Mouse (Mus musculus) heart, embryonic 15.5 days (tissue): ENCODE measurements around the gene Atl2. TPM values are rescaled to one million over a fixed set of nuclear protein-coding genes. Genes with fewer than 3 reads are reported as not detected.

Experiments used
- ATAC-seq: fragments of 200-750 bp; cut with Nextera tagmentation; replicated peaks from 2 replicates; pipeline ENCODE4 v1.8.0; 2017; ENCODE audit warnings: low read depth, moderate TSS enrichment; ENCODE audit not compliant: insufficient number of reproducible peaks, insufficient read depth, low FRiP score
- H3K27ac ChIP-seq: fragments of 300-500 bp; sonication (generic); 2 replicates; pipeline ENCODE4 v1.5.1; 2015; ENCODE audit warnings: mild to moderate bottlenecking, inconsistent platforms
- H3K27me3 ChIP-seq: fragments of 300-500 bp; sonication (generic); 2 replicates; pipeline ENCODE4 v1.6.1; 2015; ENCODE audit warnings: inconsistent platforms
- H3K36me3 ChIP-seq: fragments of 300-500 bp; sonication (generic); 2 replicates; pipeline ENCODE4 v1.6.1; 2015; ENCODE audit warnings: mild to moderate bottlenecking, inconsistent platforms
- H3K4me1 ChIP-seq: fragments of 300-500 bp; sonication (generic); replicated peaks from 2 replicates; pipeline ENCODE4 v1.6.1; 2015; ENCODE audit warnings: inconsistent platforms
- H3K4me2 ChIP-seq: fragments of 300-500 bp; sonication (generic); 2 replicates; pipeline ENCODE4 v1.6.1; 2015; ENCODE audit warnings: inconsistent platforms, mild to moderate bottlenecking, moderate library complexity
- H3K4me3 ChIP-seq: fragments of 300-500 bp; sonication (generic); 2 replicates; pipeline ENCODE4 v1.5.1; 2015; ENCODE audit warnings: mild to moderate bottlenecking, inconsistent platforms
- H3K9ac ChIP-seq: fragments of 300-500 bp; sonication (generic); 2 replicates; pipeline ENCODE4 v1.6.1; 2015; ENCODE audit warnings: mild to moderate bottlenecking, inconsistent platforms
- H3K9me3 ChIP-seq: fragments of 300-500 bp; sonication (generic); replicated peaks from 2 replicates; pipeline ENCODE4 v1.6.1; 2016; ENCODE audit warnings: inconsistent platforms
- WGBS: fragments of 180-500 bp; shearing (Covaris S2); methylation state at CpG from one replicate; pipeline ENCODE4 v1.1.7; 2015; ENCODE audit warnings: mixed read lengths; 5-methylcytosine and 5-hydroxymethylcytosine counted together
- polyA plus RNA-seq: library from polyadenylated mRNA; unstranded; fragments of >200 nt; fragmentation: Nextera tagmentation; extraction: Ambion mirVana; gene quantifications from 2 replicates; pipeline ENCODE4 v1.2.1, GENCODE M21; 2015

Atl2 gene
- polyA plus RNA-seq, 1 experiment from 2014 or later = 23.7 TPM

- no peaks in the 10 kb centered on the region for H3K36me3 ChIP-seq
- H3K4me3 ChIP-seq = no peak overlapping the region
- no peaks in the 10 kb centered on the region for H3K9me3 ChIP-seq
- peaks cover 4% of the 10 kb centered on the region; the same call in 1 of the 2 replicates for H3K27me3 ChIP-seq
- WGBS = 64% methylated on average over 3 of the region's 3 CpGs
- no peak overlapping the region for H3K9ac ChIP-seq
- H3K4me1 ChIP-seq = peaks cover 23% of the 10 kb centered on the region
- no peak overlapping the region for H3K4me2 ChIP-seq
- H3K27ac ChIP-seq = no peak overlapping the region
- ATAC-seq = no peak
Measured at GRCm38 (mm10) chr17:79897666-79898065, 1.7 kb upstream of the Atl2 start.

GRCm38 (mm10) chr17:79894971-79895882, 696 bp downstream of the Atl2 start:
- peaks cover 34% of the 10 kb centered on the region for H3K4me1 ChIP-seq
- H3K9me3 ChIP-seq = no peaks in the 10 kb centered on the region
- H3K4me2 ChIP-seq = peak overlapping the region; percentile 94
- peak overlapping the region; percentile 99 for H3K9ac ChIP-seq
- under 1% methylated on average over 67 of the region's 100 CpGs for WGBS
- no peaks in the 10 kb centered on the region for H3K36me3 ChIP-seq
- H3K27ac ChIP-seq = peak overlapping the region; percentile 99
- ATAC-seq = peak; percentile 73
- H3K27me3 ChIP-seq = peaks cover 4% of the 10 kb centered on the region; the same call in 1 of the 2 replicates
- peak overlapping the region; percentile 97 for H3K4me3 ChIP-seq

- Histone ChIP-seq H3K27ac (no peak overlapping the region), H3K36me3 (no peaks in the 10 kb centered on the region), H3K27me3 (peaks cover 4% of the 10 kb centered on the region; the same call in 1 of the 2 replicates), H3K4me3 (peak overlapping the region; percentile 97), H3K4me2 (peak overlapping the region; percentile 94), H3K9me3 (no peaks in the 10 kb centered on the region), H3K4me1 (peaks cover 36% of the 10 kb centered on the region), H3K9ac (peak overlapping the region; percentile 31; the same call in 1 of the 2 replicates)
- WGBS = 39% methylated on average over 4 of the region's 4 CpGs
- no peak for ATAC-seq
Measured at GRCm38 (mm10) chr17:79894054-79894453, 1.9 kb downstream of the Atl2 start.

- Histone ChIP-seq H3K4me1 (peaks cover 33% of the 10 kb centered on the region), H3K4me2 (no peak overlapping the region), H3K9ac (no peak overlapping the region), H3K27ac (no peak overlapping the region), H3K27me3 (no peaks in the 10 kb centered on the region; the same call in 1 of the 2 replicates), H3K4me3 (no peak overlapping the region), H3K9me3 (no peaks in the 10 kb centered on the region), H3K36me3 (no peaks in the 10 kb centered on the region)
- WGBS = 55% methylated on average over 7 of the region's 7 CpGs
- ATAC-seq = no peak
Measured at GRCm38 (mm10) chr17:79891944-79892343, 4.0 kb downstream of the Atl2 start.

DNA sequence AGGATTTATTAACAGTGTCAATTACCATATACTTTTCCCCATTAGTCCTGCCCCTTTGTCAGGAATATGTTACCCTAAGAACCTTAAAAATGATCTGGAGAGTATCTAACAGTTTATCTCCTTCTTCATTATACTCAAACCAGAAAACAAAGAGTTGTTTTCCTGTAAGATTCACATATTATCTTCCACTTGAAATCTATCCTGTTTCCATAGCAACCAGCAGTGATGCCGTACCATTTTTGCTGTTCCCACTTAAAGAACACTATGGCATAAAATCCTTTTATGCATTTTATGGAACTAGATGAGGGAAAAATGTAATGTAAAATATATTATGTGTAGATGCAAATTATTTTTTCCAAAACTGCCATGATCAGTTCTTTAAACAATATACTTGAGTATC, 8.0 kb downstream of the Atl2 start:
- Histone ChIP-seq H3K27ac (no peak overlapping the region), H3K4me1 (peaks cover 16% of the 10 kb centered on the region), H3K9ac (no peak overlapping the region), H3K36me3 (no peaks in the 10 kb centered on the region), H3K27me3 (no peaks in the 10 kb centered on the region), H3K4me3 (no peak overlapping the region), H3K4me2 (no peak overlapping the region), H3K9me3 (no peaks in the 10 kb centered on the region)
- no peak for ATAC-seq
- 80% methylated on average over 1 of the region's 1 CpGs for WGBS

GRCm38 (mm10) chr17:79883198-79883597, 12.7 kb downstream of the Atl2 start:
- Histone ChIP-seq H3K4me1 (peaks cover 9% of the 10 kb centered on the region), H3K36me3 (no peaks in the 10 kb centered on the region), H3K9me3 (no peaks in the 10 kb centered on the region), H3K9ac (no peak overlapping the region), H3K4me3 (no peak overlapping the region), H3K27ac (no peak overlapping the region), H3K27me3 (no peaks in the 10 kb centered on the region), H3K4me2 (no peak overlapping the region)
- 17% methylated on average over 4 of the region's 4 CpGs for WGBS
- ATAC-seq = no peak

DNA sequence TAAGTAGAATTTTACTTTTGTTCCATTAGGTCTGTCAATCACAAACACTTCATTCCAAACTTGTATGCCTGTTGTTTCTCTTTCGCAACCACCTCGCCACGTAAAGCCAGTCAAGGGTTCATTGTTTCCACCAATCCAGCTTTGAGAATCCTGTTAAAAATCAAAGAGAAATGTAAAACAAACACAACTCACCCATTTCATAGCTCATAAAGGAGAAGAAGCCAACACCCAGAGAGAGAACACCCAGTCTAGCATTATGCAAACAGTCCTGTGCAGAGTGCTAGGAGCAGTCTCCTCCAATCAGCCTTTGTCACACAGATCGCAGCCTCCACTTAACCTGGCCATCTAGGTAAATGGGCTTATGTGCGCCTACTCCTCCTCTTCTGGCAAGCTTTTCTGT, 30.9 kb downstream of the Atl2 start:
- H3K9ac ChIP-seq = no peak overlapping the region
- H3K9me3 ChIP-seq = no peaks in the 10 kb centered on the region
- H3K36me3 ChIP-seq = peaks cover 32% of the 10 kb centered on the region
- H3K4me3 ChIP-seq = no peak overlapping the region
- no peak for ATAC-seq
- WGBS = 94% methylated on average over 5 of the region's 5 CpGs
- H3K27me3 ChIP-seq = no peaks in the 10 kb centered on the region
- no peak overlapping the region for H3K4me2 ChIP-seq
- no peaks in the 10 kb centered on the region for H3K4me1 ChIP-seq
- H3K27ac ChIP-seq = no peak overlapping the region

DNA sequence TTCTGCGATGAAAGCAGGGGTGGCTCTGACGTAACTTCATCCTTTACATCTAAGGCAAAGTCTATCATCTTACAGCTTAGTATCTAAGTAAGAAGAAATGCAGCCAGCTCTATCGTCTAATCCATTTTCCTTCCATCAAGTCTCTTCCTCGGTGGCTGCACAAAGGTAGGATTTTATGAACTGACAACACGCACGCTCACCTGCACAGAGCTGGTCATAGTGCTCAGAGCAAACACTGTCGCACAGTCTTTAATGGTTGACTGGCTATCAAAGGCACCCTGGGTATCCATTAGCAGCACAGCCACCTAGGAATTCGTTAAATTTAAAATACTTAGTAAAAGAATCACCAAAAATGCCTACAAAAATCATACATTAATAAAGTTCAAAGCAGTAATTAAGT, 31.4 kb downstream of the Atl2 start:
- WGBS = 90% methylated on average over 8 of the region's 8 CpGs
- ATAC-seq = no peak

GRCm38 (mm10) chr17:79862038-79862437, 33.9 kb downstream of the Atl2 start:
- H3K4me3 ChIP-seq = no peak overlapping the region
- H3K4me2 ChIP-seq = no peak overlapping the region
- H3K36me3 ChIP-seq = peaks cover 58% of the 10 kb centered on the region
- ATAC-seq = no peak
- no peaks in the 10 kb centered on the region for H3K9me3 ChIP-seq
- no peaks in the 10 kb centered on the region for H3K27me3 ChIP-seq
- no peak overlapping the region for H3K9ac ChIP-seq
- H3K4me1 ChIP-seq = no peaks in the 10 kb centered on the region
- no peak overlapping the region for H3K27ac ChIP-seq
- WGBS = 70% methylated on average over 1 of the region's 1 CpGs

More for the DNA sequence above, 31.4 kb downstream of the Atl2 start:
- no peaks in the 10 kb centered on the region for H3K4me1 ChIP-seq
- H3K4me3 ChIP-seq = no peak overlapping the region
- H3K36me3 ChIP-seq = peaks cover 37% of the 10 kb centered on the region
- no peaks in the 10 kb centered on the region for H3K27me3 ChIP-seq
- H3K27ac ChIP-seq = no peak overlapping the region
- H3K9me3 ChIP-seq = no peaks in the 10 kb centered on the region
- no peak overlapping the region for H3K4me2 ChIP-seq
- no peak overlapping the region for H3K9ac ChIP-seq

DNA sequence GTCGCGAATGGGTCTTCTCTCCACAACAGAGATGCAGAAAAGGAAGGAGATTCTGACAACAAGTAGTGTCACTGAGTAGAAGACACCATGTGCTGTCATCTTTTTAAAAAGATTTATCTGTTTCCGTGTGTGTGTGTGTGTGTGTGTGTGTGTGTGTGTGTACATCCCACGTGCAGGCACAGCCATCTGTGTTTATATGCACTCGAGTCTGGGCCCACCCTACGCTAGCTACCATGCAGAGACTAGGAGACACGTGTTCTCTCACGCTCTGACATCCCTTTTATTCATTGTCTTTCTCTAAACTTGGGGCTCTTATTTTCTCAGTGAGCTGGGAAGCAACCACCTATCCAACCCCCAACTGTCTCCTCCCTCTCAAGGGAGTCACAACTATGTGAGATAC, 40.4 kb downstream of the Atl2 start:
- no peaks in the 10 kb centered on the region for H3K4me1 ChIP-seq
- 87% methylated on average over 8 of the region's 8 CpGs for WGBS
- no peak overlapping the region for H3K27ac ChIP-seq
- H3K27me3 ChIP-seq = no peaks in the 10 kb centered on the region
- H3K4me3 ChIP-seq = no peak overlapping the region
- H3K9ac ChIP-seq = no peak overlapping the region
- no peaks in the 10 kb centered on the region for H3K9me3 ChIP-seq
- ATAC-seq = no peak
- no peak overlapping the region for H3K4me2 ChIP-seq
- H3K36me3 ChIP-seq = peaks cover 83% of the 10 kb centered on the region

DNA sequence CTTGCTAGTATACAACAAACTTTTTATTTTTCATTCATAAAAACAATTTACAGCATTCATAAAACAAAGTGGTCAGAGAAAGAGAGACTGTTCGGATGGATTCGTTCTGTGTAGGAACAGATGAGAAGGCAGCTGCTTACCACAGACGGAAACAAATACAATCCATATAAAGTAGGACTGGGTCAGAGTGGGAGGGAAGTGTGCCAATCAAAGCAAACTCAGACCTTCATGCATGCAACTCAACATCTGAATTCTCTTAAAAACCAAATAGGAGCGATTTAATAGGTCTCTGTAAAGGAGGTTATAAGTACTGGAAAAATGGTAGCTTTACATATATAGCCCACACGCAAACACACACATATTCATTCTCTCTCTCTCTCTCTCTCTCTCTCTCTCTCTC, 47.5 kb downstream of the Atl2 start:
- 87% methylated on average over 5 of the region's 5 CpGs for WGBS

DNA sequence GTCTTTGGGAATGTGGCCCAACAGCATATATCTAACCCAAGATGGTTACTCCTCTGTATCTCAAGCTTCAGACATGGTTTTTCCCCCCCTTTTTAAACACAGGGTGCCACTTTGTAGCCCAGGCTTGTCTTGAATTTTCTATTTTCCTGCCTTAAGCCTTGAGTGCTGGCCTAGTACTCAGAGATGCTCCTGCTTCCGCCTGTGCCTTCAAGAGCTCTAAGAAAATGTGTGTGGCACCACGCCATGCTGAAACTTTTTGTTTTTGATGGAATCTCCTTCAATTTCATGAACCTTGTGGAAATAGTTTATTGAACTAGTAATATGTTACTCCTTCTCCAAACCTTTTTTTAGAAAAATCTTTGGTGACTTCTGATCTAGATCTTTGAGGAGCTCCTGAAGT, 49.7 kb downstream of the Atl2 start:
- Histone ChIP-seq H3K4me2 (no peak overlapping the region), H3K9ac (no peak overlapping the region), H3K27ac (no peak overlapping the region), H3K27me3 (peaks cover 6% of the 10 kb centered on the region), H3K4me3 (no peak overlapping the region), H3K9me3 (no peaks in the 10 kb centered on the region), H3K4me1 (no peaks in the 10 kb centered on the region), H3K36me3 (peaks cover 25% of the 10 kb centered on the region)
- no peak for ATAC-seq
- WGBS = 89% methylated on average over 2 of the region's 2 CpGs

More for the DNA sequence above, 47.5 kb downstream of the Atl2 start:
- Histone ChIP-seq H3K27ac (no peak overlapping the region), H3K9me3 (no peaks in the 10 kb centered on the region), H3K36me3 (peaks cover 45% of the 10 kb centered on the region), H3K4me2 (no peak overlapping the region), H3K4me1 (no peaks in the 10 kb centered on the region), H3K27me3 (no peaks in the 10 kb centered on the region), H3K9ac (no peak overlapping the region), H3K4me3 (no peak overlapping the region)
- no peak for ATAC-seq
